Mouse (Mus musculus): ENCODE measurements at regions not wholly inside any gene's neighbourhood (a gene's known extent, or its start where the extent isn't known, plus 50 kb on each side); places are given as distances from the start of the nearest gene placed in this dataset.
A peak's percentile ranks its signal among the peaks of the same experiment; 100 is the strongest.

DNA sequence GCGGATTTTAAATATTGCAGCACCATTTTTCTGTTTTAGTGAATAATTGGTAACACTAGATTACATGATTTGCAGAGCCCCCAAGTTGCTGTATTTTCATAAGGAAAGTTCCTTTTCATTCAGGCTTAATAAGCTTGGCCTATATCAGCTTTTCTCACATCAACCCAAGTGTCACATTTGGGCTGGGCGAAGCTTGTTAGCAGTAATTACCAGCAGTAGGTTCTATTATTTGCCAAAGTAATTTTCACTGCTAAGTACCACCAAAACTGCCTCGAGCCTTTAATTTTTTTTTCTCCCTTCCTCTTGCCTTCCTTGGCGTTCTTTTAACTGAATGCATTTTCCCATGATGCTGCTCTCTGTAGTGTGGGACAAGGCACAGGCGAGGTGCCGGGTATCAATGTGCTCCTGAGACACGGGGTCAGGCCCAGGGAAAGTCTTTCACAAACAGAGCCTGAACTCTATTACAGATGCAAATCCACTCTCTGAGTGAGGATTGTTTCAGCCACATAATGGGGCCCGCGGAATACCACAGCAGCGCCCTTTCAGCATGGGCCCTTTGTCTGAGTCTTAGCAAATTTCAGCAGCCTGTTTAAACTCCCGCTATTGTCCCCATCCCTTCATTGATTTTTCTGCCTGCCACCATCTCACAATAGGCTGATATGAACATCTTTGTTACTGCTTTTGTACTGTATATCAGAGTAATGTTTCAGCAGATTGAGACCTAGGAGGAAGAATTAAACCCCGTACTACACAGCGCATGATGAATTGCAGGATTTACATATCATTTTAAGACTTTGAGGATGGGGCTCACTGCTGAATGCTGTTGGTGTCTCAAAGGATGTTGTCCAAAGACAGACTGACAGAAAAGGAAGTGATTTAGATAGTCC is 205.1 kb upstream of the Epha3 start:
- 57% methylated on average over 13 of the region's 13 CpGs for WGBS
- DNase-seq, result no peak
- Histone ChIP-seq H3K27me3 (ENCODE audit: control insufficient read depth, insufficient read depth, low read length) (no peaks in the 10 kb centered on the region), H3K4me1 (ENCODE audit: control insufficient read depth, insufficient read depth, low read length) (no peaks in the 10 kb centered on the region), H3K4me3 (replicated peaks; ENCODE audit: insufficient read depth, low read depth, low read length) (no peak overlapping the region), H3K27ac (ENCODE audit: insufficient read depth, low read length) (no peak overlapping the region)
- TF ChIP-seq POLR2A (IDR thresholded peaks at IDR 0.05; ENCODE audit: borderline replicate concordance, insufficient read depth, low read length), result no peak

DNA sequence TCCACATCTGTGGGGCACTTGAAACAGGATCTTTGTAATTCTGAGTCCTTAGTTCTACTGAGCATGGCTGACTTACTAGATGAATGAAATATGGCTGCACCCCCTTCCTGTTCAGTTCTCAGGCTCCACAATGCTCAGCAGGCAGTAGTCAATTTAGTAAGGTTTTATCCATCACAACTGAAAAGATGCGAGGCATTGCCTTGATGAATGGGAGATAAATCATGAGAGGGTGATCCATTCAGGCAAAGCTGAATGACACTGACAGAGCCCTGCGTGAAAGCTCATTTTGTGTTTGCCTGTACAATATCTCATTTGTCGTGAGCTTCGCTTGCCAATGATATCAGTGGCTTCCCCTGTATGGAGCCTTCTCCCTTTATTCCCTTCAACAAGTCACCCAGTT is 198.6 kb upstream of the Epha3 start:
- H3K27me3 ChIP-seq (ENCODE audit: control insufficient read depth, insufficient read depth, low read length), result no peaks in the 10 kb centered on the region
- WGBS, result 53% methylated on average over 4 of the region's 4 CpGs
- H3K4me1 ChIP-seq (ENCODE audit: control insufficient read depth, insufficient read depth, low read length), result no peaks in the 10 kb centered on the region
- DNase-seq, result no peak
- TF ChIP-seq CTCF (IDR thresholded peaks at IDR 0.05; ENCODE audit: borderline replicate concordance, insufficient read depth, low read depth, low read length), result no peak
- no peak overlapping the region for H3K27ac ChIP-seq (ENCODE audit: insufficient read depth, low read length)
- H3K4me3 ChIP-seq (replicated peaks; ENCODE audit: insufficient read depth, low read depth, low read length), result no peak overlapping the region

DNA sequence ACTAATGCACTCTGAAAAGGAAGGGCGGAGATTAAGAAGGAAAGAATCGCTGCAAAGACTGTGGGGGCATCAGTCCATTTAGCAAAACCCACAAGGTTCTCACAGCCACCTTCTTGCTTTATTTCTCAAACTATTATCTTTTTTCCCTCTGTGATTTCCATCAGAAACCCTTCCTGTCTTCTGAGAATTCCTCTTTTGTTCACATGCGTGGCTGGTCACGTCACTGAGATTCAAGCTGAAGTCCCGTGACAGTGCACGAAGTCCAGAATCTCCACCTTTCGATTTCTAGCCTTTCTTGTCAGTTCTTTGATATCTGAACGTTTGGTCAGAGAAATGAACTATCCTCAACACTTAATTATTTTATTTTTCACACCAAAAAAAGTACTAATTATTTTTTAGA is 194.7 kb upstream of the Epha3 start:
- Histone ChIP-seq H3K4me3 (replicated peaks; ENCODE audit: insufficient read depth, low read depth, low read length) (no peak overlapping the region), H3K27me3 (ENCODE audit: control insufficient read depth, insufficient read depth, low read length) (no peaks in the 10 kb centered on the region), H3K27ac (ENCODE audit: insufficient read depth, low read length) (no peak overlapping the region), H3K4me1 (ENCODE audit: control insufficient read depth, insufficient read depth, low read length) (no peaks in the 10 kb centered on the region)
- WGBS, result 33% methylated on average over 8 of the region's 8 CpGs
- TF ChIP-seq CTCF (IDR thresholded peaks at IDR 0.05; ENCODE audit: borderline replicate concordance, insufficient read depth, low read depth, low read length) (no peak), POLR2A (IDR thresholded peaks at IDR 0.05; ENCODE audit: borderline replicate concordance, insufficient read depth, low read length) (no peak)
- no peak for DNase-seq

DNA sequence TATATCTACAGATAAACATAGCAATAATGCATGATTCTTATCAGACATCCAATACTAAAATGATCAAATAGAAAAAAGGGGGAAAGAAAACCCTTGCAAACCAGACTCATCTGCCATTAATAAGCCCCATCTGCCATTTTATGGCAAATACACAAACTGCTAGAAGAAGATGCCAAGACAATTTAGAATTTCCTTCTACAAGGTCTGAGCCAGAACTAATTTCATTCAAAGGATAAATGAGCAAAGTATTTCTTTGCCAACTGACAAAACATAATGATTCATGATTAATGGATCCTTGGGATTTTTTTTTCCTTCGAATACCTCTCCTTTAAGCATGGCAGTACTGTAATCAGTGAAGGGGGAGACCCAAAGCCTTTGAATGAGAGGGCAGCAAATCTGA is 190.4 kb upstream of the Epha3 start:
- H3K4me3 ChIP-seq (replicated peaks; ENCODE audit: insufficient read depth, low read depth, low read length), result no peak overlapping the region
- WGBS, result 36% methylated on average over 1 of the region's 1 CpGs
- no peak overlapping the region for H3K27ac ChIP-seq (ENCODE audit: insufficient read depth, low read length)
- no peak for DNase-seq
- no peaks in the 10 kb centered on the region for H3K4me1 ChIP-seq (ENCODE audit: control insufficient read depth, insufficient read depth, low read length)
- TF ChIP-seq CTCF (IDR thresholded peaks at IDR 0.05; ENCODE audit: borderline replicate concordance, insufficient read depth, low read depth, low read length) (no peak), POLR2A (IDR thresholded peaks at IDR 0.05; ENCODE audit: borderline replicate concordance, insufficient read depth, low read length) (no peak)
- no peaks in the 10 kb centered on the region for H3K27me3 ChIP-seq (ENCODE audit: control insufficient read depth, insufficient read depth, low read length)

DNA sequence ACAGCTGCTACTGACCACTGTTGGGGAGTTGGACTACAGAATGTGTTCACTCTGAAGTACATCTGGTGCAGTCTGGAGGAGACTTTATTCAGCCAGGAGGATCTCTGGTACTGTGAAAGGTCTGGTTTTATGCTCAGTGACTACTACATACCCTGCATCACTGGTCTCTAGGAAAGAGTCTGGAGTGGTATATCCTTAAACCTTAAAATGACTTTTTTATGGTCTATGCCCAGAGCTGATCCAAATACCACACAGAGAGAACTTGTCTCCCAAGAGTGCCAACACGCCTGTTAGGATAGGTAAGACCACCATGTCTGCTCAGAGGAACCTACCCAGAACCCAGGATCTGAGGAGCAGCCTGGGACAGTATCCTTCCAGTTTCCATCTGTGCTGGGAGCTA is 184.1 kb upstream of the Epha3 start:
- no peak overlapping the region for H3K4me3 ChIP-seq (replicated peaks; ENCODE audit: insufficient read depth, low read depth, low read length)
- H3K4me1 ChIP-seq (ENCODE audit: control insufficient read depth, insufficient read depth, low read length), result no peaks in the 10 kb centered on the region
- no peak overlapping the region for H3K27ac ChIP-seq (ENCODE audit: insufficient read depth, low read length)
- no peaks in the 10 kb centered on the region for H3K27me3 ChIP-seq (ENCODE audit: control insufficient read depth, insufficient read depth, low read length)
- TF ChIP-seq POLR2A (IDR thresholded peaks at IDR 0.05; ENCODE audit: borderline replicate concordance, insufficient read depth, low read length) (no peak), CTCF (IDR thresholded peaks at IDR 0.05; ENCODE audit: borderline replicate concordance, insufficient read depth, low read depth, low read length) (no peak)
- WGBS, result 80% methylated on average over 1 of the region's 1 CpGs
- DNase-seq, result no peak

DNA sequence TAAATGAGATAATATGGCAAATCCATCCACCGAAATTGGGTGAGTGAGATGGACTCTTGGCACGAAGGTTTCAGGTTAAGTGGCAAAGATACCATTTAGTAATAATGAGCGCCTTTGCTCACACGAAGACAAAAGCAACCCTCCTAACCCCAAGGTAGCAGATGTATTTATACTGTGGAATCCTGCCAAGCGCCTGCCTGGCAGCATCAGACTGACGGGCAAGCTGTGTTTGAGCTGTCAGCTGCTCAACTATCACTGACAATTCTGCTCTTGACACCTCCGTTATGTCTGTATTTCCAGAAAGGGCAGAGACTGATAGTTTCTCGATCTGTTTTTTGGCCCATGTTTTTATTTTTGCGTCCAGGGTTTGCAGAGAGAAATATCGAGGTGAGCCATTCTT is 169.1 kb upstream of the Epha3 start:
- DNase-seq, result peak in 1 of 2 experiments; percentile 27

DNA sequence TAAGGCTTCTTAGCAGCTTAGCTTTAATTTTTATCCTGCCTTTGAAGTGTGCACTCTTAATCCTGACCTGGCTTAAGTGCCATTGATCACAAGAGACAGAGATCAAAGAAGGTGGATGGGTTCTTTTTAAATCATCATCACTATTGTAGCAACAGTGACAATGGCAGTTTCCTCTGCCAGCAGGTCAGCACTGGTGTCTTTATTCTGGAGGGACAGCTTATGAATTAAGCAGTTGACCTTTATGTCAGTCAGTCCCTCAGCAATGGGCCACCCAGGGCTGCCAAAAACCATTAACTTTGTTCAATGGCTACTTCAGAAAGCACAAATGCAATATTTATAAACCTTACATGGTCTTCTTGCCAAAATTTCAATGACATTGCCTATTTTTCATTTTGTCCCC is 160.0 kb upstream of the Epha3 start:
- no peak for DNase-seq
- Histone ChIP-seq H3K27me3 (ENCODE audit: control insufficient read depth, insufficient read depth, low read length) (no peaks in the 10 kb centered on the region), H3K4me1 (ENCODE audit: control insufficient read depth, insufficient read depth, low read length) (no peaks in the 10 kb centered on the region), H3K4me3 (replicated peaks; ENCODE audit: insufficient read depth, low read depth, low read length) (no peak overlapping the region), H3K27ac (ENCODE audit: insufficient read depth, low read length) (no peak overlapping the region)
- TF ChIP-seq POLR2A (IDR thresholded peaks at IDR 0.05; ENCODE audit: borderline replicate concordance, insufficient read depth, low read length), result no peak
- no peak for TF ChIP-seq CTCF (IDR thresholded peaks at IDR 0.05; ENCODE audit: borderline replicate concordance, insufficient read depth, low read depth, low read length)

More for the DNA sequence above, 169.1 kb upstream of the Epha3 start:
- Histone ChIP-seq H3K27ac (ENCODE audit: insufficient read depth, low read length) (no peak overlapping the region), H3K4me3 (replicated peaks; ENCODE audit: insufficient read depth, low read depth, low read length) (no peak overlapping the region), H3K27me3 (ENCODE audit: control insufficient read depth, insufficient read depth, low read length) (no peaks in the 10 kb centered on the region), H3K4me1 (ENCODE audit: control insufficient read depth, insufficient read depth, low read length) (no peaks in the 10 kb centered on the region)
- TF ChIP-seq CTCF (IDR thresholded peaks at IDR 0.05; ENCODE audit: borderline replicate concordance, insufficient read depth, low read depth, low read length) (no peak), POLR2A (IDR thresholded peaks at IDR 0.05; ENCODE audit: borderline replicate concordance, insufficient read depth, low read length) (no peak)
- 19% methylated on average over 10 of the region's 10 CpGs for WGBS

DNA sequence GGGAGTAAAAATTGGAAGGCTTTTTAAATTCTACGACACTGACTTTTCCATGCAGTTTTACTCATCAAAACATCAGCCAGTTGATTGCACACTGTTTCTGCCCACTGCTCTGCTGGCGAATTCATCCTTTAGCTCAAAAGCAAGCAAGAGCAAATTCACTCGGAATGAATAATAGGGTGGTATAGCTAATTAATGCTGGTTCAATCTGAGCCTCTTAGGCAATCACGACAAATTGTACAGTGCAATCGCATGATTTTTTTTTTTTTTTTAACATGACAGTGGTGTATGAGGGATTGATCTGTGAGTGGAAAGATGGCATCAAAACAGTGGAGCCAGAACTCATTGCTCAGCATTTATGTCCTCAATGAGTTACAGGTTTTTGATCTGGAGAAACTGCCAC is 136.9 kb upstream of the Epha3 start:
- TF ChIP-seq POLR2A (IDR thresholded peaks at IDR 0.05; ENCODE audit: borderline replicate concordance, insufficient read depth, low read length), result no peak
- TF ChIP-seq CTCF (IDR thresholded peaks at IDR 0.05; ENCODE audit: borderline replicate concordance, insufficient read depth, low read depth, low read length), result no peak
- no peak overlapping the region for H3K4me3 ChIP-seq (replicated peaks; ENCODE audit: insufficient read depth, low read depth, low read length)
- 82% methylated on average over 5 of the region's 5 CpGs for WGBS

More for the DNA sequence above, 136.9 kb upstream of the Epha3 start:
- Histone ChIP-seq H3K27me3 (ENCODE audit: control insufficient read depth, insufficient read depth, low read length) (no peaks in the 10 kb centered on the region), H3K27ac (ENCODE audit: insufficient read depth, low read length) (no peak overlapping the region), H3K4me1 (ENCODE audit: control insufficient read depth, insufficient read depth, low read length) (no peaks in the 10 kb centered on the region)
- no peak for DNase-seq

All from cerebellum, adult 2 months (tissue).